Mouse (Mus musculus) left cerebral cortex, postnatal 36 days (tissue): ENCODE data around the gene Nceh1. TPM values are rescaled to one million over a fixed set of nuclear protein-coding genes. Genes with fewer than 3 reads are reported as not detected.

Source experiments
- DNase-seq, 2 experiments: peaks; one replicate each; pipeline ENCODE4 v3.0.0; 2021 to 2022; ENCODE audit warnings: low spot score in 2 of 2, mixed read lengths in 1 of 2
- intact Hi-C: fragments of 180-260 bp; cut with DNase I; formaldehyde crosslinking; loops from one replicate; pipeline ENCODE4 v1.15.1; 2025
- total RNA-seq, 2 experiments: library from RNA; stranded (reverse); gene quantifications; 2 replicates each; pipeline ENCODE4 v1.2.3; 2021

Gene Nceh1
- total RNA-seq, 2 experiments from 2014 or later = 111 to 126 TPM

DNA sequence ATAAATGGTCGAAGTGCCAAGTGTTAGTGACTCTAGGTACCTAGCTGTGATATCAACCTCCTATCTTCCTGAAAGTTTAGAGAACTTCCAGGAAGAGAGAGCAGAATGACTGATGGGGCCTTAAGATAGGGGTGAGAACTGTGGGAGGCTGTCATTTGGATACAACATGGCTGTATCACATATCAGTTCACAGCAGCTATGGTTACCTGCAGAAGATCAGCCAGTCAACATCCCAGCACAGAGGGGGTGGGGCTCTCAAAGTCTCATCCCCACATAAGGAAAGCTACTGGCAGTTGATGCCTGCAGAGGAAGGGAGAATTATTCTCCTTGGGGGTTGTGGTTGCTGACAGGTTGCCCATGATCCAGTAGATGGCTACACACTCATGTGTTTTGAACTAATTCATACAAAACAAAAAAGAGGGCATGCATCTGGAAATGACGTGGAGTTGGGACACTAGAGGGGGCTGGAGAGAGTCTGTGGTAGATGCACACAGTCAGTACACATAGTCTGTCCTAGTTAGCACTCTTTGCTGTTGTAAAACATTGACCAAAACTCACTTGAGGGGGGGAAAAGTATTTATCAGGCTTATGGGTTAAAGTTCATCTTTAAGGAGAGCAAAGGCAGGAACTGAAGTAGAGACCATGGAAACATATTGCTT, 131.9 kb downstream of the Nceh1 start:
- intact Hi-C loops = no loop called here
- DNase-seq = no peak

GRCm38 (mm10) chr3:27316559-27317287, 134.0 kb downstream of the Nceh1 start, which contains the start of gene Tnfsf10:
Tnfsf10 (plus strand) TSS chr3:27317028.
- intact Hi-C loops = no loop called here
- no peak for DNase-seq

DNA sequence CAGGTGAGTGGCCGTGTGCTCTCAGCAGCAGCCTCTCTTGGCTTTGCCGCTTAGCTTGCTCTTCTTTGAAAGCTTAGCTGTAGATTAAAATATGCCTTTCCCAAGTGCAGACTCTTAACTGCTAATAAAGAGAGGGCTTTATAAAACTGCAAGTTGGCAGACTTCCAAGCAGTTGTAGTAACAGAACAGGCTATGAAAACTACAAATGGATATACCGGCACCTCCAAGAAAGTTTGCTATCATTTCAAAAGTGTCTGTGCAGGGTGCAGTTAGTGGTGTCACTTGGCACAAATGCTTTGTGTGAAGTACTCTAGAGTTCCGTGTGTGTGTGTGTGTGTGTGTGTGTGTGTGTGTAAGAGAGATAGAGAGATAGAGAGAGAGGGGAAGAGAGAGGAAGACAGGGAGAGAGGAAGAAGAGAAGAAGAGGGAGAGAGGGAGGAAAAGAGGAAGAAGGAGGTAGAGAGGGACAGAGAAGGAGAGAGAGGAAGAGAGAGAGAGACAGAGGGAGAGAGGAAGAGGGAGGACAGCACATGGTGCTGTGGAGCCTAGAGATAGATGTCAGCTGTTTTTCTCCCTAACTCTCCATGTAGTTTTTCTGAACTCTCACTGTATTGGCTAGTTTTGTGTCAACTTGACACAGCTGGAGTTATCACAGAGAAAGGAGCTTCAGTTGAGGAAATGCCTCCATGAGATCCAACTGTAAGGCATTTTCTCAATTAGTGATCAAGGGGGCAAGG, 134.7 kb downstream of the Nceh1 start:
- DNase-seq = no peak
- intact Hi-C loops = no loop called here

- intact Hi-C loops = no loop called here
- no peak for DNase-seq
Measured at GRCm38 (mm10) chr3:27319650-27320049, 136.9 kb downstream of the Nceh1 start.

GRCm38 (mm10) chr3:27320613-27321495, 138.1 kb downstream of the Nceh1 start:
- intact Hi-C loops = no loop called here

GRCm38 (mm10) chr3:27322591-27322990, 139.8 kb downstream of the Nceh1 start:
- DNase-seq = no peak
- intact Hi-C loops = no loop called here

More at GRCm38 (mm10) chr3:27320613-27321495, 138.1 kb downstream of the Nceh1 start:
- DNase-seq = no peak

DNA sequence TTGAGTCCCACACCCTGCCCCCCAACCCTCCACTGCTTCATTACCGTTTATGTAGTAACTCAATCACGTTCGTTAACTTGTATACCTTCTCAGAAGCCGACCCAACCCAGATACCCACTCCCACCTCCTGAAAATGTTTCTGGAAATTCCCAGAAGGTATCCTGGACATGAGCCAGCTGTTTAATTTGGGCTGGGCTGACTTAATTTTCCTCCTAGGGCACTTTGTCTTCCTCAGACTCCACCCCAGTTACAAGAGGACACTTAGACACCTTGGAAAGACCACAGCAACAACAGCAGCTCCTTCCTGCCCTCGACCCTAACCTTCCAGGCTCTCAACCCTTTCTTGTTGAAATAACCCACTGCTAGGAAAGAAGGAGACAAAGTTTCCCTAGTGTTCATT, 140.8 kb downstream of the Nceh1 start:
- intact Hi-C loops = no loop called here
- DNase-seq = no peak

DNA sequence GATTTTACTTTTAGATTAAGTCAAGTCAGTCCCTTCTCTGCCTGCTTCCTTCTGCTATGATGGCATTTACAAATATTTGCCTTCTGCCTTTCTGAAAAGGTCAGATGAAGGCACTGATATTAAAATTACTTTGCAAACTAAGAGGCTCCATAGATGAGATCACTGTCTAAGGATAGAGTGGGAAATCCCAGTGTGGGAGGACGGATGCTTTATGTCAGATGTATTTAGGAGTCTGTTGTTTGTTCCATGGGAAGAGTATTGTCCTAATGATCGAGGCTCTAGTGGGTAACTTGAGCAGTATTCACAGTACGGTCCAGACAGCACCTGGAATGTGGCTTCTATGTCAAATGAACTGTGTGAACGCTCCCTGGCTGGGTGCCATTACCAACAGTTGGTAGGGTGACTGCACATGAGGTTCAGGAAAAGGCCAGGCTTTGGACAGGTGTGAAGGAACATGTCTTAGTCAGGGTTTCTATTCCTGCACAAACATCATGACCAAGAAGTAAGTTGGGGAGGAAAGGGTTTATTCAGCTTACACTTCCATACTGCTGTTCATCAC, 143.9 kb downstream of the Nceh1 start:
- intact Hi-C loops = no loop called here
- no peak for DNase-seq

DNA sequence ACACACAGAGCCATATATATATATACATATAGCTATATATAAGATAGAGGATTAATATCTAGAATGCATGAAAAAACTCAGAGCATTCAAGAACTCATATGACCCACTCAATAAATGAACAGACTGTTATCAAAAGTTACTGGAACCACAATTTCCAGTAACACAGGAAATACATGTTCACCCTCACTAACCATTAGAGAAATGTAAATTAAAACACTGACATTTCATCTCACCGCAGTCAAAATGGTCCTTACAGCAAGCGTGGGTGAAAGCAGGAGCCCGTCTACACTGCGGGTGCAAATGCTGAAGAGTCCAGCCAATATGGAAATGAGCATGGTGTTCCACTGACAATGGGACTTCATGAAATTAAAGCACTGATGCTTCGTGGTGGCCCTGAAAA, 147.9 kb downstream of the Nceh1 start:
- DNase-seq = no peak
- intact Hi-C loops = no loop called here

Other genes with a start within 250 kb of the Nceh1 start
- gene Ect2, start 29.1 kb upstream of the Nceh1 start, total RNA-seq = 1 to 10 TPM in 1 of 2 experiments, under 1 TPM in 1; 0.96 to 1.1 TPM
- gene Tnfsf10, start 134.1 kb downstream of the Nceh1 start, total RNA-seq = 1 to 10 TPM; 1.1 to 1.5 TPM
- under 1 TPM in 1 of 2 experiments, not detected in 1; 0.14 TPM for gene Ghsr, start 188.4 kb downstream of the Nceh1 start, total RNA-seq